7 mouse cellular contexts compared by ENCODE assay signal in the genomic region with DNA sequence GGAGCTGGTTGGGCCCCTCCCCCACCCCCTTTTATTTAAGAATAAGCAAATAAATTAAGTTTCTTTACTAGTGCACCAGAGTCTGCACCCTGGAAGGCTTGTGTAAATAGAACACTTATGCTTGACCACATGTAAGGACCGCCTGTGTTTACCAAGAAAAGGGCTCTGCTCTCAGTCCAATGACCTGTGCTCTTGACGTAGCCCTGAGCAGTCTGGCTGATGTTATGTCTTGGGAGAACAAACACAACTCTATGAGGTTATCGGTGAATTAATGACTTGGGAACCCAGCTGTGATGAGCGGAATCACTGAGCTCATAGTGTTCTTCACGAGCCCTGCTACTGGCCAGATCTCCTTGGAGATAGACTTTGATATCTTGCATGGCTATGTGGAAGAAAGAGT. TPM values are rescaled to one million over a fixed set of nuclear protein-coding genes. Genes with fewer than 3 reads are reported as not detected.
DNase-seq lines count a peak whose midpoint lies in the region; ATAC-seq and TF ChIP-seq lines count a peak whose summit lies in the region.

No protein-coding gene starts in this region.

- 34% methylated on average over 5 of the region's 5 CpGs for WGBS in kidney, embryonic 15.5 days
- WGBS in hindbrain, embryonic 16.5 days: 44% methylated on average over 5 of the region's 5 CpGs

- peaks cover 26% of the 10 kb centered on the region for H3K4me1 ChIP-seq in kidney, embryonic 15.5 days
- peaks cover 9% of the 10 kb centered on the region for H3K4me1 ChIP-seq in hindbrain, embryonic 16.5 days (ENCODE audit: control insufficient read depth, insufficient read depth, low read depth, low read length)

- no peaks in the 10 kb centered on the region for H3K36me3 ChIP-seq in kidney, embryonic 15.5 days
- no peaks in the 10 kb centered on the region for H3K36me3 ChIP-seq in hindbrain, embryonic 16.5 days (ENCODE audit: control insufficient read depth, insufficient read depth, low read length)

- peak; percentile 11 for DNase-seq in kidney, adult 9 months
- peak; percentile 6 for DNase-seq in brain, embryonic 14.5 days (ENCODE audit: low read depth)
- peak; percentile 7 for DNase-seq in lung, postnatal 14 days
- no peak for DNase-seq in urinary bladder, postnatal 10 days (ENCODE audit: low spot score)
- no peak for DNase-seq in cerebellum, adult 11-12 months

- TF ChIP-seq CTCF in brain, embryonic 14.5 days (IDR thresholded peaks at IDR 0.05; ENCODE audit: borderline replicate concordance, extremely low read depth, insufficient read depth, insufficient read length): no peak

- H3K27ac ChIP-seq in kidney, embryonic 15.5 days: no peak overlapping the region
- peak overlapping the region; percentile 60; the same call in 1 of the 2 replicates for H3K27ac ChIP-seq in hindbrain, embryonic 16.5 days (ENCODE audit: low read depth, low read length)

- no peaks in the 10 kb centered on the region for H3K9me3 ChIP-seq in kidney, embryonic 15.5 days (replicated peaks)
- H3K9me3 ChIP-seq in hindbrain, embryonic 16.5 days (ENCODE audit: control insufficient read depth, low read length): no peaks in the 10 kb centered on the region

- peaks cover 48% of the 10 kb centered on the region for H3K27me3 ChIP-seq in kidney, embryonic 15.5 days
- 0 out of 2 replicates have a peak, but pooled peaks cover 3% of the 10 kb centered on the region for H3K27me3 ChIP-seq in hindbrain, embryonic 16.5 days (replicated peaks; ENCODE audit: control insufficient read depth, insufficient read depth, low read length)

- H3K4me3 ChIP-seq in kidney, embryonic 15.5 days (replicated peaks): no peak overlapping the region
- H3K4me3 ChIP-seq in hindbrain, embryonic 16.5 days (ENCODE audit: low read length): no peak overlapping the region

- no peak for ATAC-seq in kidney, embryonic 15.5 days (replicated peaks; ENCODE audit: low FRiP score)
- ATAC-seq in hindbrain, embryonic 16.5 days: no peak

- H3K4me2 ChIP-seq in kidney, embryonic 15.5 days: no peak overlapping the region
- H3K4me2 ChIP-seq in hindbrain, embryonic 16.5 days (ENCODE audit: low read length): peak overlapping the region; percentile 81

- H3K9ac ChIP-seq in kidney, embryonic 15.5 days: no peak overlapping the region
- no peak overlapping the region for H3K9ac ChIP-seq in hindbrain, embryonic 16.5 days (ENCODE audit: low read depth, low read length)

- TF ChIP-seq POLR2A in brain, embryonic 14.5 days (IDR thresholded peaks at IDR 0.05; ENCODE audit: borderline replicate concordance, extremely low read depth, insufficient read depth, insufficient read length, poor library complexity, severe bottlenecking): no peak

RNA-seq across cellular contexts. Expression of a gene that starts 1.6 kb away (rescaled TPM):
- polyA plus RNA-seq in kidney, embryonic 15.5 days (2015; fragmentation: Nextera tagmentation; extraction: Ambion mirVana): 2.4 and 2.5 TPM in 2 replicates
- polyA plus RNA-seq in brain, embryonic 14.5 days (2012; rRNA removed): 2.6 and 3.8 TPM in 2 replicates
- 20.8 and 28.5 TPM in 2 replicates for polyA plus RNA-seq in hindbrain, embryonic 16.5 days (2015; fragmentation: Nextera tagmentation; extraction: Ambion mirVana)

RNA-seq across cellular contexts. Expression of a gene that starts 36.4 kb away (rescaled TPM):
- polyA plus RNA-seq in kidney, embryonic 15.5 days (2015; fragmentation: Nextera tagmentation; extraction: Ambion mirVana): 0.61 and 1.5 TPM in 2 replicates
- 0.19 and 0.26 TPM in 2 replicates for polyA plus RNA-seq in brain, embryonic 14.5 days (2012; rRNA removed)
- 0.28 and 0.60 TPM in 2 replicates for polyA plus RNA-seq in hindbrain, embryonic 16.5 days (2015; fragmentation: Nextera tagmentation; extraction: Ambion mirVana)

Comparison
In these comparisons a context has a peak if more than half of its experiments do, and no peak if none do; other contexts are left out.
1. DNase-seq: peak in kidney, adult 9 months (single experiment), brain, embryonic 14.5 days (single experiment) and lung, postnatal 14 days (single experiment); none in urinary bladder, postnatal 10 days (single experiment) and cerebellum, adult 11-12 months (single experiment).